Mouse (Mus musculus): Measurements from ENCODE around the gene Ube4b.

- TF ChIP-seq CTCF (IDR thresholded peaks at IDR 0.05) (no peak), EP300 (IDR thresholded peaks at IDR 0.05) (no peak)
Observed at GRCm38 (mm10) chr4:149446309-149446708, 19.8 kb upstream of the Ube4b start.
